Mouse (Mus musculus) bone marrow macrophage, adult 2 months (primary cell): ENCODE measurements around the gene F13a1. TPM values are rescaled to one million over a fixed set of nuclear protein-coding genes. Genes with fewer than 3 reads are reported as not detected.

Experiments used
- H3K27ac ChIP-seq: 2 replicates; pipeline ENCODE4 v1.5.1; 2012; ENCODE audit warnings: low read depth, low read length; ENCODE audit not compliant: insufficient read depth
- H3K4me1 ChIP-seq: 2 replicates; pipeline ENCODE4 v1.6.1; 2012; ENCODE audit warnings: low read length; ENCODE audit not compliant: control insufficient read depth, insufficient read depth
- H3K4me3 ChIP-seq: 2 replicates; pipeline ENCODE4 v1.5.1; 2012; ENCODE audit warnings: mild to moderate bottlenecking, low read length, moderate library complexity; ENCODE audit not compliant: insufficient read depth
- CTCF ChIP-seq: IDR thresholded peaks from 2 replicates; pipeline ENCODE4 v1.5.1; 2012; ENCODE audit warnings: low read depth, mild to moderate bottlenecking, low read length, moderate library complexity
- POLR2A ChIP-seq: IDR thresholded peaks from 2 replicates; pipeline ENCODE4 v1.6.1; 2012; ENCODE audit warnings: mild to moderate bottlenecking, low read depth, low read length, borderline replicate concordance
- polyA plus RNA-seq: library from polyadenylated mRNA; stranded (reverse); fragments of >200 nt; gene quantifications from 2 replicates; pipeline ENCODE4 v1.2.4, GENCODE M21; 2012; ENCODE audit not compliant: missing spikeins, insufficient read depth, insufficient read length

The F13a1 gene
- polyA plus RNA-seq, 1 experiment: 45.6 TPM

GRCm38 (mm10) chr13:36893762-36894161 lies 156.3 kb downstream of the F13a1 start:
- no peak overlapping the region for H3K4me3 ChIP-seq
- H3K4me1 ChIP-seq: no peaks in the 10 kb centered on the region
- H3K27ac ChIP-seq: no peak overlapping the region
- TF ChIP-seq CTCF (no peak), POLR2A (no peak)

GRCm38 (mm10) chr13:36892216-36892615 lies 157.8 kb downstream of the F13a1 start:
- Histone ChIP-seq H3K27ac (no peak overlapping the region), H3K4me3 (no peak overlapping the region), H3K4me1 (no peaks in the 10 kb centered on the region)
- TF ChIP-seq CTCF (no peak), POLR2A (no peak)

- Histone ChIP-seq H3K4me3 (no peak overlapping the region), H3K27ac (no peak overlapping the region), H3K4me1 (no peaks in the 10 kb centered on the region)
- TF ChIP-seq POLR2A (no peak), CTCF (no peak)
Measured at GRCm38 (mm10) chr13:36885973-36886372, 164.1 kb downstream of the F13a1 start.

- no peak overlapping the region for H3K4me3 ChIP-seq
- no peaks in the 10 kb centered on the region for H3K4me1 ChIP-seq
- TF ChIP-seq CTCF: no peak
- TF ChIP-seq POLR2A: no peak
- no peak overlapping the region for H3K27ac ChIP-seq
Measured at GRCm38 (mm10) chr13:36839111-36839510, 210.9 kb downstream of the F13a1 start.
